Mouse (Mus musculus) urinary bladder, postnatal 10 days (tissue): ENCODE measurements around the gene Phrf1.
"Not testable (repeated sequence)": the region's sequence is repeated elsewhere in the genome, so short reads cannot be mapped to it uniquely, and the experiment has no call there.

Source experiments
- DNase-seq: peaks from one replicate; pipeline ENCODE4 v3.0.0; 2022; ENCODE audit warnings: low spot score

The Phrf1 gene

GRCm38 (mm10) chr7:141213605-141214235, 14.9 kb upstream of the Phrf1 start, which contains the start of gene Lmntd2:
Gene Lmntd2 (minus strand): TSS chr7:141214080.
- no peak for DNase-seq

- DNase-seq: no peak
Observed at GRCm38 (mm10) chr7:141214310-141214709, 14.3 kb upstream of the Phrf1 start.

DNA sequence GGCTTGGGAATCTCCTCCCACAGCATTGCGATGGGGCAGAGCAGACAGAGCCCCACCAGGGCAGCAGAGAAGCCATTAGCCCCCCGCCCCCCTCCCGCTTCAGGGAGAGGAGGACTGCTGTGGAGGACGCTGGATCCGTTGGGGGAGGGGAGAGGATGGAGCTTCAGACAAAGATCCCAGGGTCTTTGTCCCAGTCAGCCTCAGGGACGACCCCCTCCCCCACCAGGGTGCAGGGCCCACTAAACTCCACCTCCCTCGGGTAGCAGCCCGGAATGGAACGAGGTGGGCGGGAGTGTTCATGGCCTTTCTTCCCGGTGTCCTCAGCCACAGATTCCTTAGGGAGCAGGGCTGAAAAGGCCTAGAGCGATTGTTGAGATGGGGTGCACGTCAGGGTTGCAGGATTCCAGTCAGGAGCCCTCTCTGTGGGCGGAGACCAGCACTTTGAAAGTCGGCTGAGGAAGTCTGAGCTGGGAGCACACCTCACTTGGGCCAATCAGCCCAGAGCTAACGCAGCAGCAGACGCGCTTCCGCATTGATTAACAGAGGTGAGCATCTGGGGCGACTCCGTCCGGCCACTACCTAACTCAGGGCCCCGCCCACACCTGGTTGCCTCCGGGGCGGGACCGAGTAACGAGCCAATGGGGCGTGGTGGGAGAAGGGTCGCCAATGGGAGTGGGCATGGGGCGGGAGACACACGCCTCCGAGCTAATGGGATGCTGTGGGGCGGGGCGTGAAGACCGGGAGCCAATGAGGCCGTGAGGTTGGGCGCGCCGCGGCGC, 13.3 kb upstream of the Phrf1 start, which contains the start of gene Rassf7:
Gene Rassf7 (plus strand): TSS at position 760 of the 779 bp plus-strand sequence.
- DNase-seq: peak; percentile 72

DNA sequence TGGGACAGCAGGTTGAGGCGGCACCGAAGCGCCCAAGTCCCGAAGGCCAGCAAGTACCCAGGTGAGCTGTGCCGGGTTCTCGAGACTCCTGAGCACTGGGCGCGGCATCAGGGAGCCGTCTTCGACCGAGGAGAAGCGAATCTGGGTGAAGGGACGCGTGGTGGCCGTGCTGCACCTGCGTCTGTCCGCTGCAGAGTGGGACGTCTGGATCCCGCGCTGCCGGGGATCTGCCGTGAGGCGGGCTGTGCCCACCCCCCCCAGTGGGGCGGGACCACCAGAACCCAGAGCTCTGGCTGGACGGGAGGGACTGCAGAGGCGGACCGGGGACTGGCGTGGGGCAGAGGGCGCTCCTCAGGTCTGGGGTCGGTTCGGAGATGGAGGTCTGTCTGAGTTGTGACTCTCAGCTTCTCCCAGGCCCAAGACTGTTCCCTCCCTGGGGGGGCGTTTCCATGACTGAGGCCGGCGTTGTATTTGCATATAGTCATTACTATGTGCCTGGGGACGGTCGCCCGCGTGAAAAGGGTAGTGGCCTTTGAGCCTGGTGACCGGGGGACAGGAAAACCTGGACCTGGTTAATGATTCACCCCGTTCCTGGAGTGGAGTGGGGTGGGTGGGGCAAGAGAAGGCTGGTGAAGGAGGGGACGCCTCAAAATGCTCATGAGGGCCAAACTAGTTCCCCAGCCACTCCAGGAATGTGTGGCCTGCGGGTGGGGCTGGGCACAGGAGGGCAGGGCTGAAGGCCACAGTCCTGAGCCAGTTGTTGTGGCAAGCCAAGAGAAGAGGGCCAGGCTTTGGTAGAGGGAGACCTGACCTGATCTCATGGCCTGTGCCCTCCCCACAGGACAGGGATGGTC, 12.5 kb upstream of the Phrf1 start:
- DNase-seq: no peak

- DNase-seq: no peak
Observed at GRCm38 (mm10) chr7:141216894-141217293, 11.7 kb upstream of the Phrf1 start.

DNA sequence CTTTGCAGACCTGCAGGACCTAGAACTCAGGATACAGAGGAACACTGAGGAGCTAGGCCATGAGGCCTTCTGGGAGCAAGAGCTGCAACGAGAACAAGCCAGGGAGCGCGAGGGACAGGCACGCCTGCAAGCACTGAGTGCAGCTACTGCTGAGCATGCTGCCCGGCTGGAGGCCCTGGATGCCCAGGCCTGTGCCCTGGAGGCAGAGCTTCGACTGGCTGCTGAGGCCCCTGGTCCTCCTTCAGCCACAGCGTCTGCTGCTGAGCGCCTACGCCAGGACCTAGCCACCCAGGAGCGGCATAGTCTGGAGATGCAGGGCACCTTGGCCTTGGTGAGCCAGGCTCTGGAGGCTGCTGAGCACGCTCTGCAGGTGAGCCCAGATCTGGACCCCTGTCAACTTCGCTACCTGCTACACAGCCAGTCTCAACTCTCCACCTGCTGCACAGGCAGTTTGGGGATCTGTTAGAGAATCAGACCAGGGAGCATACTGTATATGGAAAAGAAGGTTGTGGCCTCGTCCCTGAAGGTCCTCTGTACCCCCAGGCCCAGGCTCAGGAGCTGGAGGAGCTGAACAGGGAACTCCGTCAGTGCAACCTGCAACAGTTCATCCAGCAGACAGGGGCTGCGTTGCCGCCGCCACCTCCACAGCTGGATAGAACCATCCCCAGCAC, 11.1 kb upstream of the Phrf1 start:
- DNase-seq: no peak

GRCm38 (mm10) chr7:141218141-141218540, 10.4 kb upstream of the Phrf1 start:
- DNase-seq: no peak

GRCm38 (mm10) chr7:141218557-141219133, 9.9 kb upstream of the Phrf1 start:
- no peak for DNase-seq

DNA sequence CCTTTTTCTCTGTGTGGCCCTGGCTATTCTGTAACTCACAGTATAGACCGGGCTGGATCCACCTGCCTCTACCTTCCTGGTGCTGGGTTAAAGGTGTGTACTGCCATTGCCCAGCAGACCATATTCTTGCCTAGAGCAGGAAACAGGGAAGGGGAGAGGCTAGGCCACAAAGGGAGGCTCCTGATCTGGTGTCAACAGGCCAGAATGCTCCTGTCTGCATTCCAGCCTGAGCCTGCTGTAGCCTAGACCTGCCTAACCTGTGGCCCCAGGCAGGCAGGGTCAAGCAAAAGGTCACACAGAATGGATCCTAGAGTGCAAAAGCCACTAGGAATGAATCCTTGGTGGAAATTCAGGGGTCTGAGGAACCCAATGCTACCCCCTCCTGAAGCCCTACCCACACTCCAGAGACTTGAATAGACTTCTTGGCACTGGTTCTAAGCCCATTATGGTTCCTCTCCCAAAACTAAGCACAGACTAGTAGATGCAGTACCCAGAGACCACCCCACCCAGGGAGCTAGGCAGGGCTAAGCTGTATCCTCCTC, 9.0 kb upstream of the Phrf1 start:
- no peak for DNase-seq

- DNase-seq: no peak
Observed at GRCm38 (mm10) chr7:141220377-141220776, 8.2 kb upstream of the Phrf1 start.

DNA sequence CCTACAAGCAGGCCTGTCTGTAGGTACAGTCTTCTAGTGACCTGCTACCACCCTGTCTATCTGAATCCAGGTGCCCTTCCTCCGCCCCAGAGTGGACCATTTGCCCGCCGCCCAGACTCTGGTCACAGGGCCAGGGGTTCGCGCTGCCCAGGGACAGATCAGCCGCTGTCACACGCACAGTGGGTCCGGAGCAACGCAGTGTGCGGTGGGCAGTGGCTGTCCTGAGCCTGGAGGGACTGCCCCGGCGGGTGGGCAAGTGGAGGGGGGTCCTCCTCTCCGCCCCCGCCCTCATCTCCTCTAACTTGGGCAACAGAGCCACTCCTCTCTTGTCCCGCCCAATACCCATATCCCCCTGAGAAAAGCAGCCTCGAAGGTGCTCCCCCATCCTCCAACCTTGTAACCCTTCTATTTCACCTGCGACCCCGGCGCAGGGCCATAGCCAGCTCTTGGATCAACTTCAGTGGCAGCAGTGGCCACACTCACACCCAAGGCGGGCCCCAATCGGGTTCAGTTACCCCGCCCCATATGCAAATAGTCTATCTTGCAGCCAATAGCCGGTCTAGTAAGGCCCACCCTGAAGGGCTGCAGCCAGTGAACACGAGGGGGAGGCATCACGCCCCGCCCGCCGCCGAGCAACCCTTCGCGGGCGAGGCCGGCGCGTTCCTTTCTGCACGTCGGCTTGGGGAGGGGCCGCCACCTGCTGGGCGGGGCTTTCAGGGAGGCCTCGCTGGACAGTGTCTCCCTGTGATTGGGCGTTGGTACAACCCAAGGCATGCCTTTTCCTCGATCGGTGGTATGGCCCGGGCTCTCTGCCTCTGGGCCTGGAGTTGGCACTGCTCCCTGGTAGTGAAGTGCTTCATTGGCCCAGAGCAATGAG, 7.1 kb upstream of the Phrf1 start:
- DNase-seq: peak; percentile 87

DNA sequence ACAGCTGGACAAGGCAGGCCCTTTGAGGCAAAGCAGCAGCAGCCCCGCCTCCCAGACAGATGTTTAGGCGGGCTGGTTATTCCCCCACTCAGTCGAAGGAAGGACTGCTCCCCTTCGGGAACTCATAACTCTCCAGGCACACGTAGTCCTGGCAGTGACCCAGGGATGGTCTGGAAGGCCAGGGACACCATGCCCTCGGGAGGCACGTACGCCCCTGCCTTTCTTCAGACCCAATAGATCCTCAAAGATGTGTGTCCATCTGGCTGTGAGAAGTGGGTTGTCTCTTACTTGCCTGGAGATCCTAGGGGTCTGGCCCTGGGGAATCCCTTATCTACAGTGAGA, 6.5 kb upstream of the Phrf1 start:
- no peak for DNase-seq

- DNase-seq: no peak
Observed at GRCm38 (mm10) chr7:141222696-141223215, 5.8 kb upstream of the Phrf1 start.

GRCm38 (mm10) chr7:141226535-141226934, 2.0 kb upstream of the Phrf1 start:
- DNase-seq: no peak

DNA sequence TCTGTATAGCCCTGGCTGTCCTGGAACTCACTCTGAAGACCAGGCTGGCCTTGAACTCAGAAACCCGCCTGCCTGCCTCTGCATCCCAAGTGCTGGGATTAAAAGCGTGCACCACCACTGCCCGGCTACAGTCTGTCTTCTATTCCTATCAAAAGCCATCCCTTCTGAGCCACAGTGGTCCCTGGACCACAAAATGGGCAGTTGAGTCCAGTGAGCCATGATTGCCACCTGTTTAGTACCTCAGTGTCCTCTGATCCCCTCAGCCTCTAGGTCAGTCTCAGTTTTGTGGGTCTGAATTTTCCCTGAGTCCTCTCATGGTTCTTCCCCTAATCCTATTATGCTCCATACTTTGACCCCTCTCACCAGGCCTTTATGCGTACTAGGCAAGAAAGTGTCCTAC, 788 bp upstream of the Phrf1 start:
- no peak for DNase-seq

GRCm38 (mm10) chr7:141229702-141230101, 1.1 kb downstream of the Phrf1 start:
- DNase-seq: no peak

DNA sequence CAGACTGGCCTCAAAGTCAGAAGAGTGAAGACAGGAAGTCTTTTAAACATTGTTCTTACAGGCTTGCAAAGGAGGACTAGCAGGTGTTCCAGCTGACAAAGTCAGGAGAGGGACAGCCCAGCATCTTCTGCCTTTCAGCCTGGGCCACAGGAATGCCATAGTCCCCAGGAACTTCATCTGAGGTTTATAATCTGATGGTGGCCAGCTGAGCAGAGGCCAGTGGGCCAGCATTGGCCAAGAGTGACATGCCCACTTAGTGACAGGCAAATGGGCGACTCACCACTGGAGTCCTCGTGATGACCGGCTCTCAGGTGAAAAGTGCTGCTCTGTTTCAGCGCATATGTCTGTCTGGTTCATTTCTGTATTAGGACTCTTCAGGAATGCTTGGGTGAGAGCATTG, 2.0 kb downstream of the Phrf1 start:
- DNase-seq: no peak

DNA sequence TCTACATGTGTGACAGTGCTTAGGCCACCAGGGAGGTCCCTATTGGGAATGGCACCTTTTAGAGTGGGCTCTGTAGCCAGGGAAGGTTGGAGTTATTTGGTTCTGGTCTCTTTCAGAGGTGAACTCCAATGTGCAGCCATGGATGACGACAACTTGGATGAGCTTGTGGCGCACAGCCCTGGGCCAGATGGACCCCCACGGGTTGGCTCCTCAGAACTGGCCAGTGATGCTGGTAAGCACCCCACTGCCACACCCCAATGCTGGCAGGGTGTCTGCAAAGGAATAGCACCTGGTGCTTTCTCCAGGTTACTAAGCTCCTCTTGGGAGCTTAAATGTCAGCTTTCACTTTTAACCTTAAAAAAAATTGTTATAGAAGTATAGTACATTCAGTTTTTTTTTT, 2.5 kb downstream of the Phrf1 start:
- DNase-seq: no peak

- no peak for DNase-seq
Observed at GRCm38 (mm10) chr7:141231551-141231950, 3.0 kb downstream of the Phrf1 start.

GRCm38 (mm10) chr7:141250486-141250885, 21.9 kb downstream of the Phrf1 start:
- not testable (repeated sequence) for DNase-seq
